Mouse (Mus musculus) limb, embryonic 12.5 days (tissue): ENCODE data around the gene Osbpl5. TPM values are rescaled to one million over a fixed set of nuclear protein-coding genes. Genes with fewer than 3 reads are reported as not detected.
A peak's percentile ranks its signal among the peaks of the same experiment; 100 is the strongest.

Experiments
- ATAC-seq: fragments of 200-750 bp; cut with Nextera tagmentation; 2 replicates; pipeline ENCODE4 v1.8.0; 2017; ENCODE audit warnings: low read depth, moderate TSS enrichment; ENCODE audit not compliant: insufficient number of reproducible peaks, insufficient read depth, low FRiP score, low TSS enrichment
- H3K27ac ChIP-seq: fragments of 300-500 bp; sonication (generic); 2 replicates; pipeline ENCODE4 v1.5.1; 2016; ENCODE audit warnings: mild to moderate bottlenecking, moderate library complexity
- H3K27me3 ChIP-seq: fragments of 300-500 bp; sonication (generic); 2 replicates; pipeline ENCODE4 v1.6.1; 2016; ENCODE audit warnings: mild to moderate bottlenecking, moderate library complexity
- H3K36me3 ChIP-seq: fragments of 300-500 bp; sonication (generic); 2 replicates; pipeline ENCODE4 v1.6.1; 2016; ENCODE audit warnings: mild to moderate bottlenecking, moderate library complexity
- H3K4me1 ChIP-seq: fragments of 300-500 bp; sonication (generic); replicated peaks from 2 replicates; pipeline ENCODE4 v1.6.1; 2016
- H3K4me2 ChIP-seq: fragments of 300-500 bp; sonication (generic); 2 replicates; pipeline ENCODE4 v1.6.1; 2016; ENCODE audit warnings: mild to moderate bottlenecking, moderate library complexity
- H3K4me3 ChIP-seq: fragments of 300-500 bp; sonication (generic); replicated peaks from 2 replicates; pipeline ENCODE4 v1.5.1; 2016; ENCODE audit warnings: mild to moderate bottlenecking
- H3K9ac ChIP-seq: fragments of 300-500 bp; sonication (generic); replicated peaks from 2 replicates; pipeline ENCODE4 v1.6.1; 2016; ENCODE audit warnings: mild to moderate bottlenecking, moderate library complexity
- H3K9me3 ChIP-seq: fragments of 300-500 bp; sonication (generic); 2 replicates; pipeline ENCODE4 v1.6.1; 2016; ENCODE audit warnings: mild to moderate bottlenecking, moderate library complexity
- WGBS: fragments of 180-500 bp; shearing (Covaris S2); methylation state at CpG from one replicate; pipeline ENCODE4 v1.1.7; 2016; 5-methylcytosine and 5-hydroxymethylcytosine counted together
- polyA plus RNA-seq: library from polyadenylated mRNA; unstranded; fragments of >200 nt; fragmentation: Nextera tagmentation; extraction: Ambion mirVana; gene quantifications from 2 replicates; pipeline ENCODE4 v1.2.1, GENCODE M21; 2016

Osbpl5 gene
- polyA plus RNA-seq, 1 experiment from 2014 or later = 26.1 TPM

- Histone ChIP-seq H3K9me3 (no peaks in the 10 kb centered on the region), H3K4me3 (no peak overlapping the region), H3K4me1 (peaks cover 22% of the 10 kb centered on the region), H3K27me3 (no peaks in the 10 kb centered on the region), H3K27ac (no peak overlapping the region), H3K36me3 (peaks cover 14% of the 10 kb centered on the region; the same call in 1 of the 2 replicates), H3K4me2 (no peak overlapping the region), H3K9ac (no peak overlapping the region)
- WGBS = 90% methylated on average over 4 of the region's 4 CpGs
- ATAC-seq = no peak
Measured at GRCm38 (mm10) chr7:143733746-143734145, 23.0 kb downstream of the Osbpl5 start.

- no peaks in the 10 kb centered on the region for H3K27me3 ChIP-seq
- H3K9me3 ChIP-seq = no peaks in the 10 kb centered on the region
- no peak for ATAC-seq
- WGBS = 58% methylated on average over 10 of the region's 10 CpGs
- H3K4me3 ChIP-seq = no peak overlapping the region
- peaks cover 12% of the 10 kb centered on the region; the same call in 1 of the 2 replicates for H3K36me3 ChIP-seq
- H3K4me1 ChIP-seq = peaks cover 12% of the 10 kb centered on the region
- H3K4me2 ChIP-seq = no peak overlapping the region
- no peak overlapping the region; the same call in 1 of the 2 replicates for H3K9ac ChIP-seq
- H3K27ac ChIP-seq = no peak overlapping the region
Measured at GRCm38 (mm10) chr7:143729886-143730285, 26.9 kb downstream of the Osbpl5 start.

- WGBS = 80% methylated on average over 4 of the region's 4 CpGs
- Histone ChIP-seq H3K4me3 (no peak overlapping the region), H3K4me2 (no peak overlapping the region), H3K4me1 (peaks cover 12% of the 10 kb centered on the region), H3K9me3 (no peaks in the 10 kb centered on the region), H3K36me3 (peaks cover 3% of the 10 kb centered on the region; the same call in 1 of the 2 replicates), H3K27ac (no peak overlapping the region), H3K27me3 (no peaks in the 10 kb centered on the region), H3K9ac (no peak overlapping the region)
- no peak for ATAC-seq
Measured at GRCm38 (mm10) chr7:143726396-143726795, 30.4 kb downstream of the Osbpl5 start.

- Histone ChIP-seq H3K4me3 (no peak overlapping the region), H3K9ac (no peak overlapping the region), H3K36me3 (peaks cover 3% of the 10 kb centered on the region; the same call in 1 of the 2 replicates), H3K4me2 (no peak overlapping the region), H3K4me1 (no peaks in the 10 kb centered on the region), H3K27me3 (no peaks in the 10 kb centered on the region), H3K9me3 (no peaks in the 10 kb centered on the region), H3K27ac (no peak overlapping the region)
- no peak for ATAC-seq
- WGBS = 86% methylated on average over 4 of the region's 4 CpGs
Measured at GRCm38 (mm10) chr7:143723841-143724240, 32.9 kb downstream of the Osbpl5 start.

- Histone ChIP-seq H3K4me2 (no peak overlapping the region), H3K36me3 (peaks cover 3% of the 10 kb centered on the region; the same call in 1 of the 2 replicates), H3K9ac (no peak overlapping the region), H3K27me3 (no peaks in the 10 kb centered on the region), H3K9me3 (no peaks in the 10 kb centered on the region), H3K4me3 (no peak overlapping the region), H3K4me1 (no peaks in the 10 kb centered on the region), H3K27ac (no peak overlapping the region)
- ATAC-seq = no peak
- 86% methylated on average over 5 of the region's 5 CpGs for WGBS
Measured at GRCm38 (mm10) chr7:143722646-143723045, 34.1 kb downstream of the Osbpl5 start.

- H3K27ac ChIP-seq = no peak overlapping the region
- peaks cover 31% of the 10 kb centered on the region for H3K36me3 ChIP-seq
- no peak overlapping the region for H3K4me3 ChIP-seq
- ATAC-seq = no peak
- H3K4me1 ChIP-seq = peaks cover 8% of the 10 kb centered on the region
- H3K4me2 ChIP-seq = no peak overlapping the region
- 78% methylated on average over 1 of the region's 1 CpGs for WGBS
- H3K27me3 ChIP-seq = no peaks in the 10 kb centered on the region
- H3K9me3 ChIP-seq = no peaks in the 10 kb centered on the region
- no peak overlapping the region; the same call in 1 of the 2 replicates for H3K9ac ChIP-seq
Measured at GRCm38 (mm10) chr7:143717811-143718210, 39.0 kb downstream of the Osbpl5 start.

- Histone ChIP-seq H3K9me3 (no peaks in the 10 kb centered on the region), H3K4me1 (peaks cover 13% of the 10 kb centered on the region), H3K4me2 (no peak overlapping the region), H3K27ac (0 out of 2 replicates have a peak overlapping the region, but pooled peaks have one; percentile 45), H3K4me3 (no peak overlapping the region), H3K9ac (no peak overlapping the region), H3K36me3 (peaks cover 60% of the 10 kb centered on the region), H3K27me3 (no peaks in the 10 kb centered on the region)
- 67% methylated on average over 4 of the region's 4 CpGs for WGBS
- ATAC-seq = no peak; the same call in 1 of the 2 replicates
Measured at GRCm38 (mm10) chr7:143713421-143713820, 43.4 kb downstream of the Osbpl5 start.

- Histone ChIP-seq H3K4me2 (no peak overlapping the region), H3K36me3 (peaks cover 64% of the 10 kb centered on the region), H3K9me3 (no peaks in the 10 kb centered on the region), H3K27me3 (no peaks in the 10 kb centered on the region), H3K4me1 (peaks cover 13% of the 10 kb centered on the region), H3K4me3 (no peak overlapping the region), H3K9ac (no peak overlapping the region), H3K27ac (0 out of 2 replicates have a peak overlapping the region, but pooled peaks have one; percentile 45)
- ATAC-seq = no peak
- WGBS = 85% methylated on average over 8 of the region's 8 CpGs
Measured at GRCm38 (mm10) chr7:143712771-143713348, 43.9 kb downstream of the Osbpl5 start.

GRCm38 (mm10) chr7:143712023-143712422 is 44.8 kb downstream of the Osbpl5 start:
- 0 out of 2 replicates have a peak overlapping the region, but pooled peaks have one; percentile 13 for H3K27ac ChIP-seq
- no peaks in the 10 kb centered on the region for H3K27me3 ChIP-seq
- WGBS = 69% methylated on average over 4 of the region's 4 CpGs
- peaks cover 64% of the 10 kb centered on the region for H3K36me3 ChIP-seq
- no peak overlapping the region for H3K9ac ChIP-seq
- H3K4me1 ChIP-seq = peaks cover 13% of the 10 kb centered on the region
- H3K4me2 ChIP-seq = no peak overlapping the region
- H3K4me3 ChIP-seq = no peak overlapping the region
- no peaks in the 10 kb centered on the region for H3K9me3 ChIP-seq
- ATAC-seq = no peak

GRCm38 (mm10) chr7:143711381-143711780 is 45.4 kb downstream of the Osbpl5 start:
- ATAC-seq = no peak
- H3K27me3 ChIP-seq = no peaks in the 10 kb centered on the region
- no peak overlapping the region for H3K4me2 ChIP-seq
- H3K9ac ChIP-seq = no peak overlapping the region
- H3K4me1 ChIP-seq = peaks cover 13% of the 10 kb centered on the region
- peaks cover 65% of the 10 kb centered on the region for H3K36me3 ChIP-seq
- 81% methylated on average over 7 of the region's 7 CpGs for WGBS
- no peak overlapping the region for H3K4me3 ChIP-seq
- no peaks in the 10 kb centered on the region for H3K9me3 ChIP-seq
- no peak overlapping the region for H3K27ac ChIP-seq

GRCm38 (mm10) chr7:143709395-143709794 is 47.4 kb downstream of the Osbpl5 start:
- H3K36me3 ChIP-seq = peaks cover 68% of the 10 kb centered on the region
- H3K9ac ChIP-seq = 0 out of 2 replicates have a peak overlapping the region, but pooled peaks have one; percentile 4
- WGBS = 87% methylated on average over 7 of the region's 7 CpGs
- H3K4me1 ChIP-seq = peaks cover 13% of the 10 kb centered on the region
- no peaks in the 10 kb centered on the region for H3K9me3 ChIP-seq
- no peak overlapping the region for H3K27ac ChIP-seq
- no peak overlapping the region for H3K4me3 ChIP-seq
- H3K27me3 ChIP-seq = no peaks in the 10 kb centered on the region
- H3K4me2 ChIP-seq = no peak overlapping the region
- ATAC-seq = no peak
